Comparison of ENCODE assay signal across 8 mouse cellular contexts in the genomic region with DNA sequence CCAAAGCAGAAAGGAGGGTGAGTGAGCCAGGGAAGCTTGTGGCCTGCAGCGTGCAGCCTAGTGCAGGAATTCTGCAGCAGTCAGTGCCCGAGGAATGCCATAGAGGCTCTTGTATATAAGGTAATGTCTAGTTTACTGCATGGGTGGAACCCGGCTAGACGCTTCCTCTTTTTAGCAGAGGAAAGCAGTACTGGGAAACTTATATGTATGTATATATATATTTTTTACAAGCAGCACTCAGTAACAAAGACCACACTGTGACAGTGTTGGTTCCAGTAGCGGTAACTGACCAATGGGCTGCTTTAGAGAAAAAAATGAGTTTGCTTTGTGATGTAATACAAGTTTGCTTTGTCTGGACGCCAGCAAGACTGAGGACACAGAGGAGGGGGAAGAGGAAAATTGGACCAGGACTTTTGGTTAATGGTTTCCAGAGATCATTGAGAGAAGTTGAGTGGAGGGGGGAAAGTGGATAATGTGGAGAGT.
DNase-seq lines count a peak whose midpoint lies in the region; ATAC-seq and TF ChIP-seq lines count a peak whose summit lies in the region.

No protein-coding gene starts in this region.

- TF ChIP-seq CTCF in forebrain, postnatal 0 days (IDR thresholded peaks at IDR 0.05; ENCODE audit: low read depth), result no peak

- H3K9ac ChIP-seq in neural tube, embryonic 11.5 days (ENCODE audit: low read length), result no peak overlapping the region
- peak overlapping the region; percentile 23; the same call in 1 of the 2 replicates for H3K9ac ChIP-seq in forebrain, postnatal 0 days
- H3K9ac ChIP-seq in midbrain, embryonic 14.5 days (replicated peaks; ENCODE audit: low read length), result no peak overlapping the region; the same call in 1 of the 2 replicates

- no peak for DNase-seq in neural tube, embryonic 11.5 days (ENCODE audit: low spot score)
- no peak for DNase-seq in neural tube, embryonic 10.5 days (ENCODE audit: extremely low spot score, low spot score)
- peak; percentile 50 for DNase-seq in forebrain, postnatal 0 days
- no peak for DNase-seq in limb, embryonic 10.5 days (ENCODE audit: low spot score)
- DNase-seq in midbrain, embryonic 14.5 days, result peak; percentile 62
- DNase-seq in urinary bladder, postnatal 25 days (ENCODE audit: low spot score), result no peak
- DNase-seq in right cerebral cortex, postnatal 10 days (ENCODE audit: low spot score in 2 of 2), result no peak
- DNase-seq in spleen, postnatal 10 days (ENCODE audit: low spot score in 2 of 2), result no peak

- no peaks in the 10 kb centered on the region for H3K9me3 ChIP-seq in neural tube, embryonic 11.5 days (ENCODE audit: control insufficient read depth, low read length)
- no peaks in the 10 kb centered on the region for H3K9me3 ChIP-seq in forebrain, postnatal 0 days (ENCODE audit: low read length)
- H3K9me3 ChIP-seq in limb, embryonic 10.5 days (replicated peaks), result no peaks in the 10 kb centered on the region
- no peaks in the 10 kb centered on the region for H3K9me3 ChIP-seq in midbrain, embryonic 14.5 days (ENCODE audit: control insufficient read depth, low read length)

- no peaks in the 10 kb centered on the region for H3K27me3 ChIP-seq in neural tube, embryonic 11.5 days (ENCODE audit: control insufficient read depth, insufficient read depth, low read length)
- no peaks in the 10 kb centered on the region for H3K27me3 ChIP-seq in forebrain, postnatal 0 days (ENCODE audit: insufficient read depth, low read length)
- no peaks in the 10 kb centered on the region for H3K27me3 ChIP-seq in limb, embryonic 10.5 days (ENCODE audit: low read depth, poor library complexity, severe bottlenecking)
- no peaks in the 10 kb centered on the region for H3K27me3 ChIP-seq in midbrain, embryonic 14.5 days (ENCODE audit: control insufficient read depth, insufficient read depth, low read length)

- H3K4me2 ChIP-seq in neural tube, embryonic 11.5 days (ENCODE audit: low read depth), result no peak overlapping the region
- peak overlapping the region; percentile 11 for H3K4me2 ChIP-seq in forebrain, postnatal 0 days (ENCODE audit: low read depth)
- H3K4me2 ChIP-seq in midbrain, embryonic 14.5 days (ENCODE audit: low read length), result peak overlapping the region; percentile 36

- H3K36me3 ChIP-seq in neural tube, embryonic 11.5 days (ENCODE audit: control insufficient read depth, insufficient read depth, low read length), result peaks cover 2% of the 10 kb centered on the region; the same call in 1 of the 2 replicates
- no peaks in the 10 kb centered on the region for H3K36me3 ChIP-seq in forebrain, postnatal 0 days (ENCODE audit: insufficient read depth)
- H3K36me3 ChIP-seq in limb, embryonic 10.5 days, result peaks cover 15% of the 10 kb centered on the region
- no peaks in the 10 kb centered on the region for H3K36me3 ChIP-seq in midbrain, embryonic 14.5 days (ENCODE audit: control insufficient read depth, insufficient read depth, low read length)

- H3K27ac ChIP-seq in neural tube, embryonic 11.5 days (ENCODE audit: low read depth, low read length), result peak overlapping the region; percentile 80
- H3K27ac ChIP-seq in forebrain, postnatal 0 days (ENCODE audit: low read depth, low read length), result peak overlapping the region; percentile 87
- H3K27ac ChIP-seq in limb, embryonic 10.5 days, result peak overlapping the region; percentile 85
- peak overlapping the region; percentile 83 for H3K27ac ChIP-seq in midbrain, embryonic 14.5 days (replicated peaks; ENCODE audit: low read depth, low read length)

- 18% methylated on average over 6 of the region's 6 CpGs for WGBS in neural tube, embryonic 11.5 days
- 12% methylated on average over 6 of the region's 6 CpGs for WGBS in forebrain, postnatal 0 days
- WGBS in limb, embryonic 10.5 days, result 41% methylated on average over 6 of the region's 6 CpGs
- WGBS in midbrain, embryonic 14.5 days, result 20% methylated on average over 6 of the region's 6 CpGs

- ATAC-seq in neural tube, embryonic 11.5 days (ENCODE audit: insufficient read depth, low FRiP score, low TSS enrichment), result peak; percentile 45
- ATAC-seq in forebrain, postnatal 0 days, result peak; percentile 32
- ATAC-seq in midbrain, embryonic 14.5 days (ENCODE audit: low FRiP score, low TSS enrichment), result peak; percentile 59; the same call in 1 of the 2 replicates

- H3K4me1 ChIP-seq in neural tube, embryonic 11.5 days (ENCODE audit: control insufficient read depth, insufficient read depth, low read length), result peaks cover 46% of the 10 kb centered on the region
- H3K4me1 ChIP-seq in forebrain, postnatal 0 days (ENCODE audit: insufficient read depth), result peaks cover 29% of the 10 kb centered on the region
- peaks cover 74% of the 10 kb centered on the region for H3K4me1 ChIP-seq in limb, embryonic 10.5 days
- H3K4me1 ChIP-seq in midbrain, embryonic 14.5 days (ENCODE audit: control insufficient read depth, insufficient read depth, low read length), result peaks cover 52% of the 10 kb centered on the region

- no peak overlapping the region for H3K4me3 ChIP-seq in neural tube, embryonic 11.5 days (ENCODE audit: low read depth, low read length)
- no peak overlapping the region for H3K4me3 ChIP-seq in forebrain, postnatal 0 days (ENCODE audit: low read depth, low read length)
- H3K4me3 ChIP-seq in limb, embryonic 10.5 days, result 0 out of 2 replicates have a peak overlapping the region, but pooled peaks have one; percentile 35
- no peak overlapping the region for H3K4me3 ChIP-seq in midbrain, embryonic 14.5 days (replicated peaks; ENCODE audit: low read depth, low read length)

Comparison
In these comparisons a context has a peak if more than half of its experiments do, and no peak if none do; other contexts are left out.
1. DNase-seq: peak in forebrain, postnatal 0 days (single experiment) and midbrain, embryonic 14.5 days (single experiment); none in neural tube, embryonic 11.5 days (single experiment), neural tube, embryonic 10.5 days (single experiment), limb, embryonic 10.5 days (single experiment), urinary bladder, postnatal 25 days (single experiment), right cerebral cortex, postnatal 10 days (0 of 2) and spleen, postnatal 10 days (0 of 2).
2. Peak in every context shown above with its lines, with median percentiles within 50 percentile points of each other: ATAC-seq and H3K27ac ChIP-seq.